Mouse (Mus musculus): ENCODE results near the gene Zbtb44.

GRCm38 (mm10) chr9:31092111-31092832 is 61.8 kb downstream of the Zbtb44 start:
- TF ChIP-seq CTCF (IDR thresholded peaks at IDR 0.05; ENCODE audit: low read depth) (no peak), EP300 (optimal IDR thresholded peaks at IDR 0.05) (no peak)
